Mouse (Mus musculus) neural tube, embryonic 10.5 days (tissue): ENCODE measurements around the gene U2af1.
"Not testable (repeated sequence)": the region's sequence is repeated elsewhere in the genome, so short reads cannot be mapped to it uniquely, and the experiment has no call there.

ENCODE experiments used
- DNase-seq: peaks from one replicate; pipeline ENCODE4 v3.0.0-alpha.2; 2017; ENCODE audit warnings: low spot score; ENCODE audit errors: extremely low spot score

Gene U2af1

GRCm38 (mm10) chr17:31627961-31628360, 30.7 kb downstream of the U2af1 start:
- DNase-seq: no peak

- no peak for DNase-seq
These were observed 35.6 kb downstream of the U2af1 start for GRCm38 (mm10) chr17:31623101-31623500.

- DNase-seq: no peak
These were observed 45.5 kb downstream of the U2af1 start for GRCm38 (mm10) chr17:31613086-31613755.

GRCm38 (mm10) chr17:31609895-31610294, 48.8 kb downstream of the U2af1 start:
- DNase-seq: no peak

- not testable (repeated sequence) for DNase-seq
These were observed 49.5 kb downstream of the U2af1 start for GRCm38 (mm10) chr17:31609173-31609572.

- no peak for DNase-seq
These were observed 51.3 kb downstream of the U2af1 start for GRCm38 (mm10) chr17:31607256-31607951.

GRCm38 (mm10) chr17:31606424-31606823, 52.3 kb downstream of the U2af1 start:
- no peak for DNase-seq

- DNase-seq: no peak
These were observed 60.1 kb downstream of the U2af1 start for GRCm38 (mm10) chr17:31598593-31598992.

GRCm38 (mm10) chr17:31597957-31598356, 60.7 kb downstream of the U2af1 start:
- no peak for DNase-seq
